Mouse (Mus musculus): ENCODE data around the gene Ccpg1.
A peak's percentile ranks its signal among the peaks of the same experiment; 100 is the strongest.

The Ccpg1 gene

DNA sequence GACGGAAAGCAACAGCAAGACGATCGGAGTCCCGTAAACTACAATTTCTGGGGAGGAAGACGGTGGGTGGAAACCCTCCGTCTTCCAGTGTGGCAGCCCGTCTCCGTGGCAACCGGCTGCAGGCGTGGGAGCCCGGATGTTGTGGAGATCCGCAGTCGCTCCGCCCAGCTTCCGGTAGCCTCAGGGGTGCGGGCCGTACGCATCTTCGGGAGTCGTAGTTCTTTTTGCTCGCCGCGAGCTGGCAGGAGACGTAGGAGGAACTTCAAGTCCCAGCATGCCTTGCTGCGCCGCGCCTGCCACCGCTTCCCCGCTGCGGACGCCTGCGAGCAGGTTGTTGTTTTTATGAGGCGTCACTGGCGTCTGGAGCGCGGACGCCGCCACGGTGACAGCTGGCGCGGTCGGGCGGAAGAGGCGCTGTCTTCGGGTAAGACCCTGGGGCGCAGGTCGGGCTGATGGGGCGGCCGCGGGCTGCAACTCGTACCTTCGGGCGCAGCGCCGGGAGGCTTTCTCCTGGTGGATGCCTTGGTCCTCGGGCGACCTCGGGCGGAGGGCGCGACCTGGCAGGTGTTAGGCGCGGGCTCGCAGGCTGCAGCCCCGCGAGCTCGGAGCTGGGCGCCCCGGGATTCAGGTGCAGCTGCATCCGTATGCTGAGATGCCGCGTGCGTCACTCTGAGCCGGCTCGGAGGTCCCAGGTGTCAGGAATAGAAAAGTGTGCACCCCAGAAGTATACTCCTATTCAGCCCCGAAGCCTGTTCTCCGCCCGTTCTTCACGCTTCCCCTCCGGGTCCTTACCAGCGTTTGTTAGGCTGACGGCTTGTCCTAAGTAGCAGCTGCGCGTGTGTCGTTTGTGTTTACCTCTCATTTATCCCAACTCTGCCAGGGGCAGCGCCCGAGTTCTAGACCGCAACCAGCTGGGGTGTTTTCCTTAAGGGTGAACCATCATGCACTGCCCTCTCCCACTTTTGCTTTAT lies at the start of gene Ccpg1, which contains the start of gene Ccpg1os:
TSS of gene Ccpg1 (plus strand) at position 180 of the 971 bp plus-strand sequence.
TSS of gene Ccpg1os (minus strand) at position 133 of the 971 bp plus-strand sequence.
- DNase-seq (ENCODE audit: low spot score in 2 of 2) = peak; percentile 87 to 92

GRCm38 (mm10) chr9:72936301-72936700 lies 48.9 kb upstream of the Ccpg1 start:
- no peak for DNase-seq (ENCODE audit: low spot score in 2 of 2)

DNA sequence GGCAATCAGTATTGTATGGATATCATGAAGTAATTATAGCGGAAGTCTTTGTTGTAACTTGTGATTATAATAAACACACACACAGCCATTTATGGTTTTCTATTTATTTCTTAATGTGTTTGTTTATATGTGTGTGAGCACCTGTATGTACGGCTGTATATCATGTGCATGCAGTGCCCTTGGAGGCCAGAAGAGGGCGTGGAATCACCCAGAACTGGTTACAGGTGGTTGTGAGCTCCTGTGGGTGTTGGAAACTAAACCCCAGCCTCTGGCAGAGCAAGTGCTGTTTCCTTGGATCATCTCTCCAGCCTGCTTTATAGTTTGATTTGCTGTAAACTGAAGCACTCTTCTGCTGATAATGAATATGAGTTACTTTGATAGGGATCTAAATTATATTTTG lies 41.8 kb upstream of the Ccpg1 start:
- DNase-seq (ENCODE audit: low spot score in 2 of 2) = no peak

- no peak for DNase-seq (ENCODE audit: low spot score in 2 of 2)
These were observed 40.9 kb upstream of the Ccpg1 start for GRCm38 (mm10) chr9:72944286-72944685.

DNA sequence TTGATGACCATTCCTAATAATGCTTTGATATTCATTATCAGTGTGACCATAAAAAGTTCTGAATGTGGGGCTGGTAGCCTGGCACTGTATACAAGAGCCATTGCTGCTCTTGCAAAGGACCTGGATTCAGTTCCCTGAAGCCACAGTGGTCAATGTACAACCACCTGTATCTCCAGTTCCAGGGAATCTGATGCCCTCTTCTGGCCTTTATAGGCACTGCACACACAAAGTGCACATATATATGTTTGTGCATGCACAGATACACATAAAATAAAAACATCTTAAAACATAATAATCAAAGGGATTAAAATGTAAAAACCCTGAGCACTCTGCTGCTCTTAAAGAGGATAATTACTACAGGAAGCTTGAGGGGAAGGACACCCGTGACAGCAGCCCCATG lies 38.2 kb upstream of the Ccpg1 start:
- DNase-seq (ENCODE audit: low spot score in 2 of 2) = no peak

- DNase-seq (ENCODE audit: low spot score in 2 of 2) = no peak
These were observed 35.7 kb upstream of the Ccpg1 start for GRCm38 (mm10) chr9:72949572-72949971.

DNA sequence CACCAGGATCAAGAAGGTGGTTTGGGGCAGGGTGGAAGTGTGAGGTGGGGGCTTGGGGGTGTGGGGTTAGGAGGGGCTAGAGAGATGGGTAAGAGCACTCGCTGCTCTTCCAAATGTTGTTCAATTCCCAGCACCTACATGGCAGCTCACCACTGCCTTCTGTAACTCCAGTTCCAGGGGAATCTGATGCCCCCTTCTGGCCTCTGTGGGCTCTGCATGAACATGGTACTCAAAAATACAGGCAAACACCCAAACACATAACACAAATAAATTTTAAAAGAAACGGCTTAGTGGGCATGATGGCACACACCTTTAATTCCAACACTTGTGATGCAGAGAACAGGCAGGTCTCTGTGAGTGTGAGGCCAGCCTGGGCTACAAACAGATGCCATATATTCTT lies 30.5 kb upstream of the Ccpg1 start:
- no peak for DNase-seq (ENCODE audit: low spot score in 2 of 2)

DNA sequence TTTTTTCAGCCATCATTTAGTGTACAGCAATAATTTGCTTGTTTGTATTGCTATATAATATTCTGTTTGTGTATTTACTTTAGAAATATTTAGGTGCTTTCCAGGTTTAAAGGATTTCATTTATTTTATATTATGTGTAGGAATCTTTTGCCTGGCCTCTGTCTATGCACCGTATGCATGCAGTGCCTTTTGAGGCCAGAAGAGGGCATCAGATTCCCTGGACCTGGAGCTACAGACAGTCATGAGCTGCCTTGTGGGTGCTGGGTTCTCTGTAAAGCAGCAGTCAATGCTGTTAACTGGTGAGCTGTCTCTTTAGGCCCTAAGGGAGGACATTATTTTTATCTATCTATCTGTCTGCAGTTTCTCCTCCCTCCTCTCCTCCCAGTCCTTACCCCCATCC lies 29.7 kb upstream of the Ccpg1 start:
- peak in 1 of 2 experiments; percentile 42 for DNase-seq (ENCODE audit: low spot score in 2 of 2)

DNA sequence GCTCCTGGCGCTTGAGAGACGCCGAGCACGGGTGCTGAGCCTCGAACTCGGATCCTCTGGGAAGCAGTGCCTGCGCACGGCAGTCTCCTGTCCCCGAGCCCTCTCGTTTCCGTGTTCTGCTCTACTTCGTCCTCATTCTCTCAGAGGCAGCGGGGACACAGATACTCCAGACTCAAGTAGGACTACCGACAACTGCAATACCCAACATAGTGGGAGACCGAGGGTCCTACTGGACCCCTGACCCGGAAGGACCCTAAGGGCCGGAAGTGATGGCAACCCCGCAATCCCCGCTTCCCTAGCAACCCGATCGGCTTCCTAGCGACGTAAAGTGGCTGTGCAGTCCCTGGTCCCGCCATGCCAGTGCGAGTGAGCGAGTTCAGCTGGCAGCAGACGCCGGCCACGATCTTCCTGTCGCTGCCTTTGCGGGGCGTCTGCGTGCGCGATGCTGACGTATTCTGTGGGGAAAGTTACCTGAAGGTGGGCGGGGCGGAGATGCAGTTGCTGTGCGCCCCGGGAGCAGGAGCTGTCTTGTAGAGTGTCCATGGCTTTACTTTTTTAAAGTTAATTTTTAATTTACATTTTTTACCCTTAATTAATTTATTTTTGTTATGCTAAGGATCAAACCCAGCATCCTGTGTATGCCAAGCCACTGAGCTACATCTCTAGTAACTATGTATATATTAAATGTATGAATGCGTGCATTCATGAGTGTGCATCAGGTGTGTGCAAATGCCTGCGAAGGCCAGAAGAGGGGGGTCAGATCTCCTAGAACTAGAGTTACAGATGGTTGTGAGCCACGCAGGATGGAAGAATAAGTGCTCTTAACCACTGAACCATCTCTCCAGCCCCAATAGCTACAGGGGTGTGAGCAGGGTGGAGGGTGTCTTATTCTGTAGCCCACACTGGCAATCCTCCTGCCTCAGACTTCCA lies 26.4 kb upstream of the Ccpg1 start, which contains the start of the genes Dyx1c1 and Gm44503:
TSS of gene Dyx1c1 (plus strand) at position 265 of the 930 bp plus-strand sequence.
TSS of gene Gm44503 (plus strand) at position 332 of the 930 bp plus-strand sequence.
- DNase-seq (ENCODE audit: low spot score in 2 of 2) = peak; percentile 33 to 64

- DNase-seq (ENCODE audit: low spot score in 2 of 2) = no peak
These were observed 23.9 kb upstream of the Ccpg1 start for GRCm38 (mm10) chr9:72961346-72961745.

- DNase-seq (ENCODE audit: low spot score in 2 of 2) = no peak
These were observed 23.3 kb upstream of the Ccpg1 start for GRCm38 (mm10) chr9:72961959-72962358.

GRCm38 (mm10) chr9:72968349-72969061 lies 16.7 kb upstream of the Ccpg1 start:
- DNase-seq (ENCODE audit: low spot score in 2 of 2) = no peak

- DNase-seq (ENCODE audit: low spot score in 2 of 2) = no peak
These were observed 15.4 kb upstream of the Ccpg1 start for GRCm38 (mm10) chr9:72969874-72970273.

DNA sequence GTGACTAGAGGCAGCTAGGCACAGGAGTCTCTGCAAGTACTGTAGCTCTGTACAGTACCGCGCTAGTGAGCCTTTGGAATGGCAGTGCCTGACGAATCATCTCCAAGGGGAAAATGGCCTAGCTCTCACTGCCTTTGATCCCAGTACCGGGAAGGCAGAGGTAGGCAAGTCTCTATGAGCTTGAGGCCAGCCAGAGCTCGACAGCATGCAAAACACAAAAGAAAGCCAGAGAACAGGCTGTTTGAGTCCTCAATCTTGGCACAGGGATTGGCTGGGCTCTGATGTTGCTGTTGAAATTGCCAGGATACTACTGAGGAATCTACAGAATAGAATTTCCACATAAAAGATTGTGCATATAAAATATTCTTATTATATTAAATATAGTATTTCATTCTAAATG lies 12.8 kb upstream of the Ccpg1 start:
- DNase-seq (ENCODE audit: low spot score in 2 of 2) = no peak

GRCm38 (mm10) chr9:72972984-72973383 lies 12.2 kb upstream of the Ccpg1 start:
- no peak for DNase-seq (ENCODE audit: low spot score in 2 of 2)

GRCm38 (mm10) chr9:72974734-72975133 lies 10.5 kb upstream of the Ccpg1 start:
- DNase-seq (ENCODE audit: low spot score in 2 of 2) = no peak

DNA sequence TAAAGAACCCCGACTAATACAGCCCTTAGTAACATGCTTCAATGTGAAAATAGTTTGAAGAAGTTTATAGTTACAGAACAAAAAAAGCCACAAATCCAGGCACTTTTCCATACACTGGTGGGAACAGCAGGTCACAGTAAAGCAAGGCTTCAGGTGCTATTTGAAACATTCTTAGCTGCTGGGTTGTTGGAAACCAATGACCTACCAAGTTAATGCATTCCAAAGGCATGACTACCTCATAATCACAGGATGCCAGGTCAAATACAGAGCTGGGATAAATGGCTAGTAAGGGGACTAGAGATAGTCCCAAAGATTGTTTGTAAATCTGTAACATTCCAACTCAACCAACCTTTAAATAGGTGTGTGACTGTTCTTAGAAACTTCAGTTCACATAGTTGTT lies 10.0 kb upstream of the Ccpg1 start:
- no peak for DNase-seq (ENCODE audit: low spot score in 2 of 2)

DNA sequence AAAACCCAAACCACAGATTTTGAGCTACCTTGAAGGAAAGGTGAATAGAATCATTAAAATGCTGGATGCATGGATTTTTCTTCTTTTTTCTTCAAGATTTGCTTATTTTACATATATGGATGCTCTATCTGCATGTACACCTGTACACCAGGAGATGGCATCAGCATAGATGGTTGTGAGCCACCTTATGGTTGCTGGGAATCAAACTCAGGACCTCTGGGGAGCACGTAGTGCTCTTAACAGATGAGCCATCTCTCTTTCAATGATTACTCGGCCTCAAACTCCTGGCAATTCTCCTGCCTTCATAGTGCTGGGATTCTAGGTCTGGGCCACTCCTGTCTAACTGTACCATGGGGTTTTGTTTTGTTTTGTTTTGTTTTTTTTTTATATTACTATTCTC lies 2.2 kb upstream of the Ccpg1 start:
- no peak for DNase-seq (ENCODE audit: low spot score in 2 of 2)

GRCm38 (mm10) chr9:72987703-72988102 lies 2.5 kb downstream of the Ccpg1 start:
- DNase-seq (ENCODE audit: low spot score in 2 of 2) = no peak

GRCm38 (mm10) chr9:72988706-72989105 lies 3.5 kb downstream of the Ccpg1 start:
- DNase-seq (ENCODE audit: low spot score in 2 of 2) = no peak

GRCm38 (mm10) chr9:72991420-72991819 lies 6.2 kb downstream of the Ccpg1 start:
- DNase-seq (ENCODE audit: low spot score in 2 of 2) = no peak
